Mouse (Mus musculus): ENCODE data around the gene Trim34a.
"Not testable (repeated sequence)": the region's sequence is repeated elsewhere in the genome, so short reads cannot be mapped to it uniquely, and the experiment has no call there.

Gene Trim34a

GRCm38 (mm10) chr7:104244287-104245181, at the start of gene Trim34a:
Trim34a (plus strand) TSS chr7:104244457.
- in situ Hi-C loops (cut with MboI; ENCODE audit: low sequenced_read_pairs): no loop called here

DNA sequence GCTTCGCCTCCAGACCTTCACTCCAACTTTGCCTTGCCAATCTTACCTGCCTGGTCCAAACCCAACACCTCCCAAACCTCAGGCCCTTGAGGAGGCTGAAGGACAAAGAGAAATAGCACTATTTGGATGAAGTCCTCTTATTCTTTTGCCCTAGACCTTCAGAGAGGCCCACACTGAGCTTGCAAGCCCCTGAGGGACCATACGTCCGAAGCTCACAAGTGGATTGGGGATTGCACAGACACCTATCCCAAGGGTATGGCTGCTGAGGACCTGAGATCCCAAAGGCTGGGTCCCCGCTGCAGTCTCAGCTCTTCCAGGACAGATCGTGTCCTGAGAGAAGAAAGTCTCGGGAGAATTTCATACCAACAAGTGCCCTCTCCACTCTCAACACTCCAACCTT, 48.4 kb upstream of the Trim34a start, which contains the start of gene Olfr649:
Olfr649 (minus strand) TSS at position 101 of the 400 bp plus-strand sequence.
- in situ Hi-C loops (cut with MboI; ENCODE audit: low sequenced_read_pairs): no loop called here

DNA sequence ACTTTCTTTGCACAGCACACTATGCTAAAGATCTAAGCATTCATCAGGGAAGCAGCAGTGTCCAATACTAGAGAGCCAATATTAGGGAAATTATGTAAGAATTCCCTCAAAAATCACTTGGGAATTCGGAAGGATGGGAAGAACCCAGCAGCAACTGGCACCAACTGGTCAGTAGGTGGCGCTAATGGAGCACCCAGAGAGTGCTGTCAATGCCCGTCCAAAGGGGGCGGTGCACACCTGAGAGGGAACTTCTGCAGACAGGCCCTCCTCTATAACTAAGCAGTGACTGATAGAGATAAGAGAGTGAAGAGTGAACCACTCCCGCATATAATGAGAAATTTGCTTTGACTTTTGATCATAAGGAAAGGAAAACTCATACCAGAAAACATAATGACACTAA, 44.4 kb upstream of the Trim34a start:
- in situ Hi-C loops (cut with MboI; ENCODE audit: low sequenced_read_pairs): no loop called here

DNA sequence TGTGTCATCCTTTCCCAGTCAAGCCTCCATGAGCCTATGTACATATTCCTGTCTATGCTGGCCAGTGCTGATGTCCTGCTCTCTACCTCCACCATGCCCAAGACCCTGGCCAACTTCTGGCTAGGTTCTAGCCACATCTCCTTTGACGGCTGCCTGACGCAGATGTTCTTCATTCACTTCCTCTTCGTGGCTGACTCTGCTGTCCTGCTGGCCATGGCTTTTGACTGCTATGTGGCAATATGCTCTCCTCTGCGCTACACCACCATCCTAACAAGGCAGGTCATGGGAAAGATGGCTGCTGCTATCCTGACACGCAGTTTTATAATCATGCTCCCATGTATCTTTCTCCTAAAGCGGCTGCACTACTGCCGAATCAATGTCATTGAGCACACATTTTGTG, 38.1 kb upstream of the Trim34a start:
- in situ Hi-C loops (cut with MboI; ENCODE audit: low sequenced_read_pairs): no loop called here

GRCm38 (mm10) chr7:104216011-104216535, 28.2 kb upstream of the Trim34a start:
- in situ Hi-C loops (cut with MboI; ENCODE audit: low sequenced_read_pairs): no loop called here

DNA sequence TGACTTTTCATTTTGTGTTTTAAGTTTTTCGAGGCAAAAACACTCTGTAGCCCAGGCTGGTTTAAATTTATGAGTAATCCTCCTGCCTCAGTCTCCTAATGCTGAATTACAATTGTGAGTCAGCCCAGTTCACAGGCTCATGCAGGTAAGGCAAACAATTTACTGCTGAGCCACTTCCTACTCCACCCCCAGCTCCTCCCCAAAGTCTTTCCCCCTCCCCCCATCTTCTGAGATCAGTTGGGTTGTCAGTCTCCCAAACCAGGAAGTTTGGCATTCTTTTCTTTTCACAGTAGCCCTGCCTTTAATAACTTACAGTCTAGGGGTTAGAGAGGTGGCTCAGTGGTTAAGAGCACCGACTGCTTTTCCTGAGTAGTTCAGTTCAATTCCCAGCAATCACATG, 26.4 kb upstream of the Trim34a start:
- in situ Hi-C loops (cut with MboI; ENCODE audit: low sequenced_read_pairs): no loop called here

DNA sequence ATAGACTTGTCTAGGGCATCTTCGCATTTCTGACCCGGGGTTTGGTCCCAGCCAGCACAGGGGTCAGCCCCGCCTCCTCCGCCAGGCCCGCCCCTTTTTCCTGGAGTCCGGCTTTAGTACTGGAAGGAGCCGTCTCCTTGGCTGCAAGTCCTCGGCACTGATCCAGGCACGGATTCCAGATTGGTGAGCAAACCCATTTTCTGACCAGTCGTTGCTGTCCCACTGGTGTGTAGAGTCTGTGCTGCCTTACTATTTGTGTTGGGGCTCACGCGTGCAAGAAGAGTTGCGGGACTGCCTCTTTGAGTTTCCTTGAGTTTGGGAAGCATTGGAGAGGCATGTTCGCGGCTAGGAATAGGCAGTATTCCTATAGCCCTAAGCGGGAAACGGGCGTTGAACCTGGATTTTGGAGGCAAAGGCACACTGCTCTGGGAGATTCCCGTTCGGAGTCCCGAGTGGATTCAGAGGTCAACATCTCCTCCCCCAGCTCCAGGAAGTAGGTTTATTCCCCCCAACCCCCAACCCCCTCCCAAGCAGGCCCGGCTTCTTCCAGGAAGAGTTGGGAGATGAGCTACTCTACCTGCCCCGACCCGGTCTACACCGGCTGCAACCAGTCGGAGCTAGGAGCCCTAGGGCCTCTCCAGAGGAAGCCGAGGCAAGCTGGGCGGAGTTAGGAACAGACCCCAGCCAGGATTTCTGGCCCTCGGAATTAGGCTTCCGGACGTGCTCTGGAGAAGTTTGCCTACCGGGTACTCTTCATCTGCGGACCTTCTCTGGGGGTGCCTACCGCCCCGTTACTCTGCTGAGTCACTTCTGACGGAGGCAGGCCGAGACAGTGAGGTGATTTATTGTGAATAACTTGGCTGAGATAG, 25.3 kb upstream of the Trim34a start, which contains the start of gene Trim6:
Trim6 (plus strand) TSS at position 93 of the 869 bp plus-strand sequence.
- in situ Hi-C loops (cut with MboI; ENCODE audit: low sequenced_read_pairs): no loop called here

GRCm38 (mm10) chr7:104231203-104231602, 13.1 kb upstream of the Trim34a start:
- in situ Hi-C loops (cut with MboI; ENCODE audit: low sequenced_read_pairs): no loop called here

DNA sequence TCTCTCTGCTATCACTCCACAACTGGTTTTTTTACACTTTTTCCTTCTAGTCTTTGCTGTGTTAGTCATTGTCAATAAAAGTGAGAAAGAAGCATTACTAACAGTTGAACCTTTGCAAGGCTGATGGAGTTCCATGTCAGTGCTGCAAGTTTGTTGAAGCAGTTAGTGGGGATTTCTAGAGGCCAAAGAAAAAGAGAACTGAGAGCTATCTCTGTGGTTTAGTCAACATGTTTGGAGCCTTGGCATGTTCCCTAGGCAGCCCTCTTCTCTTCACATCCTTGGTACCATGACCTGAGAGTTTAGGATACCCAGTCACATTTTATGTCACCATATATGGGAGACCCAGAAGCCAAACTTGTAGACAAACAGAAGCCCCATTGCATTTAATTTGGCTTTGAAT, 3.4 kb upstream of the Trim34a start:
- in situ Hi-C loops (cut with MboI; ENCODE audit: low sequenced_read_pairs): no loop called here

DNA sequence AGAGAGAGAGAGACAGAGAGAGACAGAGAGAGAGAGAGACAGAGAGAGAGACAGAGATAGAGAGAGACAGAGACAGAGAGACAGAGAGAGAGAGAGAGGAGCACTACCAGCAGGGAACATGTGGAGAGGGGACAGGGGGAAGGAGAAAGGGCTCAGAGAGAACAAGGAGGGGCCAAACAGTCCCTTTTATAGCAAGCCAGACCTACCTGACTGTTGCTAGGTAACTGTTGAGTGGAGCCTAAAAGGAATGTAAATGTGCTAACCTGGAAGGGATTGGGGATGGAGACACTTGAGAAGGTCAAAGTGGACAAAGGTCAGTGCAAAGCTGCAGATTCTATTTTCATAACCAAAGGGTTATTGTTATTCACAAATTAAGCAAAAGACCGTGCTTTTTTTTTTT, 641 bp upstream of the Trim34a start:
- in situ Hi-C loops (cut with MboI; ENCODE audit: low sequenced_read_pairs): no loop called here

DNA sequence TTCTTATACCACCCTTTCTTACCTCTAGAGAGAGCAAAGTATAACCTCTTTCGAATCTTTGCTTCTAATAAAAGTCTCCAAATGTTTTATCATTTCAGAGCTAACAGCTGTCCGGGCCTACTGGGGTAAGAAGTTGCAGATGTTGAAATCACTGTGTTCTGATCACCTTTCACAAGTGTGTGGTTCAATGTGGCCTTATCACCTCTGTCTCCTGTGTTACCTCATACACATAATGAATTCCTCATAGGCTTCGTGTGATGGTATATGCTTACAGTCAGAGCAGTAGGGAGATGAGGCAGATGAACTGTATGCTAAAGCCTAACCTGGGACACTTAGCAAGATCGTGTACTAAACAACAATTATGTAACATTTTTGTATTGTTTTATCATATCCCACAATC, 16.1 kb downstream of the Trim34a start:
- in situ Hi-C loops (cut with MboI; ENCODE audit: low sequenced_read_pairs): not testable (repeated sequence)

DNA sequence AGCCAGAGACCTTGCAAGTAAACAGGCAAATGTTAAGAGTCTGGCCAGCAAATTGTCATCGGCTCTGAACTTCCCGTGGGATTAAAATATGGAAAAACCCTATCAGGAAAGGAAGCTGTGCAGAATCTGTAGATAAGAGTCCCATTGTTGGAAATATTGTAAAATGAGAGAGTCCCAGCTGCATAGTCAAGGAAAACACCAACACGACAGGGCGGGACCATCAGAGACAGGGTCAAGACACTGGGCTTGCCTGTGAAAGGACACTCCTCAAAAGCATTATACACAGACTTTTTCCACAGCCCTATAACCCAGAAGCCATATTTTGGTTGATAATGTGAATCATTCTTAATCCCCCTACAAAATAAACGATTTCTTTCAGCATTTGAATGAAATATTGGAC, 21.1 kb downstream of the Trim34a start:
- in situ Hi-C loops (cut with MboI; ENCODE audit: low sequenced_read_pairs): not testable (repeated sequence)

DNA sequence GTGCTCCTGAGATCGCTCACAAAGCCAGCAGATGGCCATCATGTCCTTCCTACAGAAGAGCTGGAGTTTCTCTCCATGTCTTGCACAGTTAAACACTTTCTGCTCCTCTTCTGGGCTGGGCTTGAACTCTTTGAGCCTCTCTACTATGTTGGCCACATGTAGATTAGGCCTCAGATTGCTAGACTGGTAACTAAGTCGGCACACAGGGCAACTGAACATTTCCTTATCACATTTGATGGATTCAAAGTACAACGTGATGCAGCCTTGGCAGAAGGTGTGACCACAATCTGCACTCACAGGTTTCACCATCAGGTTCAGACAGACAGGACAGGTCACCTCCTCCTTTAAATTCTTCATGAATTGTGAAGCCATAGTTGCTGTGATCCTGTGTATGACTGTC, 35.1 kb downstream of the Trim34a start:
- in situ Hi-C loops (cut with MboI; ENCODE audit: low sequenced_read_pairs): not testable (repeated sequence)

- in situ Hi-C loops (cut with MboI; ENCODE audit: low sequenced_read_pairs): not testable (repeated sequence)
Observed at GRCm38 (mm10) chr7:104287576-104288443, 43.6 kb downstream of the Trim34a start, which contains the start of gene Trim5. Trim5 (minus strand) TSS chr7:104288094.

GRCm38 (mm10) chr7:104290641-104291040, 46.4 kb downstream of the Trim34a start:
- in situ Hi-C loops (cut with MboI; ENCODE audit: low sequenced_read_pairs): no loop called here

- in situ Hi-C loops (cut with MboI; ENCODE audit: low sequenced_read_pairs): no loop called here
Observed at GRCm38 (mm10) chr7:104291638-104292400, 47.6 kb downstream of the Trim34a start.

Data from CH12F3 (cell line).